Mouse (Mus musculus): ENCODE measurements around the gene Fcgr2b. TPM values are rescaled to one million over a fixed set of nuclear protein-coding genes. Genes with fewer than 3 reads are reported as not detected.

Fcgr2b gene
- total and polyA plus RNA-seq, 3 experiments = 4.7 to 8.2 TPM; not detected in 1

DNA sequence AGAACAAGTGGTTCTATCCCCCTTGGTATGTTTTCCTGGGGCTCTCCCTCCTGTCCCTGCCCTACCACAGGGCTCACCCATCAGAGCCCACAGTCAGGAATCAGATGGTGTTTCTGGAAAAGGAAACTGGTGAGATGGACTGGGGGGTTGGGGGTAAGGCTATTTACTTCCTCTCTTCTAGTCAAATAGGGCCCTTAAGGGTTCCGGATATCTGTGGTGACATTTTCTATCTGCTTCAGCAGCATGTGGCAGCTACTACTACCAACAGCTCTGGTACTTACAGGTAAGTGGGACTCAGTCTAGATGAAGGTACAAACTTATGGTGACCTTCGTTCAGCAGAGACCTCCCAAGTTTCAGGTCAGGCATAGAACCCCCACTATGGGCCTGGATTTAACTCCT is 42.4 kb upstream of the Fcgr2b start, which contains the start of gene Fcgr4:
TSS of gene Fcgr4 (plus strand) at position 184 of the 400 bp plus-strand sequence.
- no peaks in the 10 kb centered on the region for H3K36me3 ChIP-seq (ENCODE audit: control insufficient read depth in 1 of 2, insufficient read depth in 2 of 2, low read length in 2 of 2)
- H3K9ac ChIP-seq (ENCODE audit: control insufficient read depth, low read depth, low read length, poor library complexity, severe bottlenecking) = no peak within 1 kb of the TSS
- H3K4me3 ChIP-seq (ENCODE audit: control insufficient read depth in 1 of 2, insufficient read depth in 1 of 2, low read depth in 2 of 2, low read length in 2 of 2) = no peak within 1 kb of the TSS
- no peaks in the 10 kb centered on the region for H3K9me3 ChIP-seq (replicated peaks; ENCODE audit: insufficient read depth, low read length)
- no peaks in the 10 kb centered on the region for H3K27me3 ChIP-seq (ENCODE audit: control insufficient read depth in 1 of 2, insufficient read depth in 2 of 2, low read length in 2 of 2)
- no peaks in the 10 kb centered on the region for H3K79me2 ChIP-seq (ENCODE audit: control insufficient read depth, insufficient read depth, low read length, poor library complexity)
- no peak within 1 kb of the TSS for H3K27ac ChIP-seq (ENCODE audit: control insufficient read depth, low read depth, low read length)
- no peaks in the 10 kb centered on the region; a peak in 1 of 4 replicates for H3K4me1 ChIP-seq (ENCODE audit: control insufficient read depth in 1 of 2, insufficient read depth in 2 of 2, low read length in 2 of 2)
- no peak for TF ChIP-seq MXI1 (IDR thresholded peaks at IDR 0.05; ENCODE audit: low read depth, low read length)
- no peak for TF ChIP-seq USF2 (IDR thresholded peaks at IDR 0.05; ENCODE audit: borderline replicate concordance in 1 of 2, insufficient read depth in 1 of 2, low read depth in 1 of 2, low read length in 2 of 2)
- no peak for TF ChIP-seq ZMIZ1 (IDR thresholded peaks at IDR 0.05; ENCODE audit: low read depth, low read length)
- TF ChIP-seq ZNF384 (IDR thresholded peaks at IDR 0.05; ENCODE audit: low read depth, low read length) = no peak
- TF ChIP-seq MYB (IDR thresholded peaks at IDR 0.05; ENCODE audit: low read depth, low read length) = no peak
- DNase-seq (ENCODE audit: low read depth, low spot score) = no peak

DNA sequence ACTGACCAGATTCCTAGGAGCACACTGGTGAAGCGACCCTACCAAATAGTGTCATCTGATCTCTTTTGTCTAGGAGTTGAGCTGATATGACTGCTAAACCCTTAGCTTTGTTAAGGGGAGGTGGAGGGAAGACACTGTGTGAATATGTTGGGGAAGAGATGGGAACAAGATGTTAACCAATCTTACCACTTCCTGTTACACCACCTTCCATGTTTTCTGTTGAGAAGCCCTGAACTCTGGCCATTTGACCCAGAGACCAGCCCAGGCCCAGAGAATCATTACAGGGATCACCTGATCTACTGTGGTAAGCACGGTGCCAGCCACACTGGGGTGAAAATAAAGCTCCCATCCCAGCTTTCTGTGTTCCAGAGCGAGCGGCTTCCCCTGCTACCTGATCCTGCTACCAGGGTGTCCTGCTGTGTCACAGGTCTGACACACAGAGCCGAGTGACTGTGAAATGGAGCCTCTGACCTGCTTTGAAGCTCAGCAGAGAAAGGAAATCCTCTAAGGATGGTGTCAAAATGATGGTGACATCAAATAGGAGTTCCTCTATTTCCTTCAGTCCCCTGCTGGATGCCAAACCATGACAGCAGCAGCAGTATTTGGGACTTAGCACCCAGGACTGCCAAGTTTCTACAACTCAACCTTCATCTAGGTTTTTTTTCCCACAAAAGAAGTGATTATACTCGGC is 41.3 kb upstream of the Fcgr2b start:
- Histone ChIP-seq H3K79me2 (ENCODE audit: control insufficient read depth, insufficient read depth, low read length, poor library complexity) (no peaks in the 10 kb centered on the region), H3K9ac (ENCODE audit: control insufficient read depth, low read depth, low read length, poor library complexity, severe bottlenecking) (no peak overlapping the region), H3K27ac (ENCODE audit: control insufficient read depth, low read depth, low read length) (no peak overlapping the region), H3K9me3 (replicated peaks; ENCODE audit: insufficient read depth, low read length) (no peaks in the 10 kb centered on the region), H3K4me1 (ENCODE audit: control insufficient read depth in 1 of 2, insufficient read depth in 2 of 2, low read length in 2 of 2) (no peaks in the 10 kb centered on the region; a peak in 1 of 4 replicates), H3K36me3 (ENCODE audit: control insufficient read depth in 1 of 2, insufficient read depth in 2 of 2, low read length in 2 of 2) (no peaks in the 10 kb centered on the region), H3K4me3 (ENCODE audit: control insufficient read depth in 1 of 2, insufficient read depth in 1 of 2, low read depth in 2 of 2, low read length in 2 of 2) (no peak overlapping the region), H3K27me3 (ENCODE audit: control insufficient read depth in 1 of 2, insufficient read depth in 2 of 2, low read length in 2 of 2) (no peaks in the 10 kb centered on the region)
- DNase-seq (ENCODE audit: low read depth, low spot score) = no peak
- TF ChIP-seq EP300 (IDR thresholded peaks at IDR 0.05; ENCODE audit: low read depth in 1 of 2, low read length in 2 of 2) (no peak), E2F4 (IDR thresholded peaks at IDR 0.05; ENCODE audit: borderline replicate concordance, low read depth, low read length) (no peak), ZMIZ1 (IDR thresholded peaks at IDR 0.05; ENCODE audit: low read depth, low read length) (no peak), RAD21 (IDR thresholded peaks at IDR 0.05; ENCODE audit: low read depth, low read length) (no peak), ZKSCAN1 (IDR thresholded peaks at IDR 0.05; ENCODE audit: low read depth, low read length) (no peak), TAL1 (IDR thresholded peaks at IDR 0.05; ENCODE audit: low read length) (no peak), ZC3H11A (IDR thresholded peaks at IDR 0.05; ENCODE audit: low read depth, low read length) (no peak)

DNA sequence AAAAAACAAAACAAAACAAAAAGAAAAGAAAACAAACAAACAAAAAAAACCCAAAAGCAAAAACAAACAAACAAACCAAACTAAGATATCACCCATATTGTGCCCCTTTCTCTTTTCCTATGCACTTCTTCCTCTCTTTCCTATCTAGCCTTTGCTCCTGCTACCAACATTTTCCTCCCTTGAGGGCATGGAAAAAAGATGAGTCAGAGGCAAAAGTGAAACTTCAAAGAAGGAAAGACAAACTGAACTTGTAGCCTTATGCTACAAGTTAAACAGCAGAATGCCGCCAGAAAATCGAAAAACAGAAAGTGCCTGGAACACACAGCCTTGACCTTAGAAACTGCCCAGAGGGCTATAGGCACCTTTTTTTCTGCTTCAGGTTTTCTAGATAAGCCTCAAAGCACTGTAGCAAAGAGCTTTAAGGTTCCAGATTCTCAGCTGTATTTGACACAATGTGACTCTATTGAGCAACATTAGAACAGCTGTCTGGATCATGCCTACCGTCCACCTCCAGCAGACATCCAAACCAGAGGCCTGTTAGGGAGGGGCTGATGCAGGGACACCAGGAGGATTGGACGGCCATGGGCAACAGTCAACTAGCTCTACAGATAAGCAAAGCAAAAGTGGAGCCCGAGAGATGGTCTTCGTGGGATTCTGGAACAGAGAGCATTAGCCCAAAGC is 40.5 kb upstream of the Fcgr2b start:
- DNase-seq (ENCODE audit: low read depth, low spot score) = no peak
- H3K4me3 ChIP-seq (ENCODE audit: control insufficient read depth in 1 of 2, insufficient read depth in 1 of 2, low read depth in 2 of 2, low read length in 2 of 2) = no peak overlapping the region
- H3K79me2 ChIP-seq (ENCODE audit: control insufficient read depth, insufficient read depth, low read length, poor library complexity) = no peaks in the 10 kb centered on the region
- H3K9me3 ChIP-seq (replicated peaks; ENCODE audit: insufficient read depth, low read length) = no peaks in the 10 kb centered on the region
- H3K27me3 ChIP-seq (ENCODE audit: control insufficient read depth in 1 of 2, insufficient read depth in 2 of 2, low read length in 2 of 2) = no peaks in the 10 kb centered on the region
- no peaks in the 10 kb centered on the region; a peak in 1 of 4 replicates for H3K4me1 ChIP-seq (ENCODE audit: control insufficient read depth in 1 of 2, insufficient read depth in 2 of 2, low read length in 2 of 2)
- TF ChIP-seq MAZ (IDR thresholded peaks at IDR 0.05; ENCODE audit: low read depth, low read length) (no peak), RAD21 (IDR thresholded peaks at IDR 0.05; ENCODE audit: low read depth, low read length) (no peak), HCFC1 (IDR thresholded peaks at IDR 0.05; ENCODE audit: low read depth, low read length) (no peak), MXI1 (IDR thresholded peaks at IDR 0.05; ENCODE audit: low read depth, low read length) (no peak), ZNF384 (IDR thresholded peaks at IDR 0.05; ENCODE audit: low read depth, low read length) (no peak), ZMIZ1 (IDR thresholded peaks at IDR 0.05; ENCODE audit: low read depth, low read length) (no peak), MYC (IDR thresholded peaks at IDR 0.05; ENCODE audit: low read depth, low read length) (no peak), CTCF (IDR thresholded peaks at IDR 0.05 in 2 of 3, conservative IDR thresholded peaks at IDR 0.05 in 1 of 3; ENCODE audit: control insufficient read depth in 1 of 3, insufficient read depth in 1 of 3, low read depth in 2 of 3, low read length in 3 of 3, poor library complexity in 1 of 3, severe bottlenecking in 1 of 3) (no peak), SIN3A (IDR thresholded peaks at IDR 0.05; ENCODE audit: low read length) (no peak)
- no peaks in the 10 kb centered on the region for H3K36me3 ChIP-seq (ENCODE audit: control insufficient read depth in 1 of 2, insufficient read depth in 2 of 2, low read length in 2 of 2)
- no peak overlapping the region for H3K27ac ChIP-seq (ENCODE audit: control insufficient read depth, low read depth, low read length)
- H3K9ac ChIP-seq (ENCODE audit: control insufficient read depth, low read depth, low read length, poor library complexity, severe bottlenecking) = no peak overlapping the region

Data from MEL (cell line).